Comparison of ENCODE assay signal across 21 mouse cellular contexts in the genomic region with DNA sequence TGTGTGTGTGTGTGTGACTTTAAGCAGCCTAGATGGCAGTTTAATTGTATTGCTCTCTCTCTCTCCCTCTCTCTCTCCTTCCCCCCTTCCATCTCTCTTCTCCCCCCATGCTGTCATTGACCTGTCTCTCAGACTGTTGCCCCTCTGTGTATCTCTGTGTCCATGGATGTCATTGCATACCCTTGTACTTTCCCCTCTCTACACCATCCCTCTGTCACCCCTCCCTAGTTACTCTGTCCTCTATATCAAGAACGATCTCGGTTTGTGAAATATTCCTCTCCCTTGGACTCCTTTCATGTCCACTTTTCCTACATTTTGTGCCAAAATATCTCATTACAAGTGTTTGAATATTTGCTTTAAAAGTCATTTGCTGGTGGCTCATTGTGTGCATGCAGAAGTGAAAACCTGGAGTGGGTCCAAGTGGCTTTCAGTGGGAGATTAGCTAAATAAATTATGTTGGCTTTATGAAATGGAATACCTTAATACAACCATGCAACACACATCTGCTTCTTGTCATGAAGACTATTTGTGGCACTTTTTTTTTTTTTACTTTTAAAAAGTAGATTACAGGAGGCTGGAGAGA. TPM values are rescaled to one million over a fixed set of nuclear protein-coding genes. Genes with fewer than 3 reads are reported as not detected.
DNase-seq lines count a peak whose midpoint lies in the region; ATAC-seq lines count a peak whose summit lies in the region.
"Had no signal": no experiment of that assay in that cellular context is flagged by ENCODE, and none has a peak within 500 bp of the region (broad histone marks: within the 10 kb centered on the region; RNA-seq: fewer than 3 reads in every experiment).

No protein-coding gene starts in this region.

- no peak overlapping the region for H3K4me3 ChIP-seq in forebrain, embryonic 14.5 days (ENCODE audit: low read depth, low read length)
- no peak overlapping the region for H3K4me3 ChIP-seq in forebrain, embryonic 13.5 days
- no peak overlapping the region for H3K4me3 ChIP-seq in lung, embryonic 16.5 days (ENCODE audit: low read length)
- no peak overlapping the region for H3K4me3 ChIP-seq in embryonic facial prominence, embryonic 13.5 days
- H3K4me3 ChIP-seq in stomach, embryonic 14.5 days (ENCODE audit: low read depth, low read length) = no peak overlapping the region
- H3K4me3 ChIP-seq: forebrain, embryonic 12.5 days; heart, embryonic 12.5 days; limb, embryonic 12.5 days; megakaryocyte, embryonic 14.5 days; neural tube, embryonic 12.5 days had no signal

- H3K27ac ChIP-seq in forebrain, embryonic 14.5 days (ENCODE audit: low read depth, low read length) = no peak overlapping the region
- H3K27ac ChIP-seq in forebrain, embryonic 13.5 days = no peak overlapping the region
- no peak overlapping the region; the same call in 1 of the 2 replicates for H3K27ac ChIP-seq in lung, embryonic 16.5 days (ENCODE audit: low read length)
- peak overlapping the region; percentile 18; the same call in 1 of the 2 replicates for H3K27ac ChIP-seq in embryonic facial prominence, embryonic 13.5 days
- H3K27ac ChIP-seq in stomach, embryonic 14.5 days (ENCODE audit: low read length) = no peak overlapping the region
- H3K27ac ChIP-seq: forebrain, embryonic 12.5 days; limb, embryonic 12.5 days; neural tube, embryonic 12.5 days had no signal

- no peak for ATAC-seq in forebrain, embryonic 14.5 days
- ATAC-seq in forebrain, embryonic 13.5 days = no peak
- peak; percentile 53; the same call in 1 of the 2 replicates for ATAC-seq in lung, embryonic 16.5 days (ENCODE audit: low read depth)
- ATAC-seq in embryonic facial prominence, embryonic 13.5 days (ENCODE audit: insufficient number of reproducible peaks, insufficient read depth, low FRiP score, low TSS enrichment, low read depth) = no peak
- peak; percentile 46; the same call in 1 of the 2 replicates for ATAC-seq in stomach, embryonic 14.5 days (ENCODE audit: insufficient number of reproducible peaks, insufficient read depth, low FRiP score, low read depth)
- ATAC-seq: Patski had no signal

- 68% methylated on average over 2 of the region's 2 CpGs for WGBS in forebrain, embryonic 14.5 days
- 82% methylated on average over 2 of the region's 2 CpGs for WGBS in forebrain, embryonic 13.5 days
- 23% methylated on average over 2 of the region's 2 CpGs for WGBS in lung, embryonic 16.5 days
- WGBS in embryonic facial prominence, embryonic 13.5 days = 30% methylated on average over 2 of the region's 2 CpGs
- WGBS in stomach, embryonic 14.5 days = 22% methylated on average over 2 of the region's 2 CpGs

- H3K4me1 ChIP-seq in forebrain, embryonic 14.5 days (ENCODE audit: control insufficient read depth, insufficient read depth, low read length) = no peaks in the 10 kb centered on the region
- H3K4me1 ChIP-seq in forebrain, embryonic 13.5 days = no peaks in the 10 kb centered on the region
- H3K4me1 ChIP-seq in lung, embryonic 16.5 days (replicated peaks; ENCODE audit: control insufficient read depth, insufficient read depth, low read length) = peaks cover 15% of the 10 kb centered on the region; the same call in 1 of the 2 replicates
- peaks cover 12% of the 10 kb centered on the region for H3K4me1 ChIP-seq in embryonic facial prominence, embryonic 13.5 days
- H3K4me1 ChIP-seq in stomach, embryonic 14.5 days (ENCODE audit: control insufficient read depth, insufficient read depth, low read length) = peaks cover 6% of the 10 kb centered on the region; the same call in 1 of the 2 replicates
- H3K4me1 ChIP-seq: forebrain, embryonic 12.5 days; limb, embryonic 12.5 days; neural tube, embryonic 12.5 days had no signal

- H3K9me3 ChIP-seq in forebrain, embryonic 14.5 days (replicated peaks; ENCODE audit: control insufficient read depth, low read length) = no peaks in the 10 kb centered on the region
- H3K9me3 ChIP-seq in forebrain, embryonic 13.5 days (replicated peaks) = no peaks in the 10 kb centered on the region
- no peaks in the 10 kb centered on the region for H3K9me3 ChIP-seq in lung, embryonic 16.5 days (ENCODE audit: control insufficient read depth, low read length)
- H3K9me3 ChIP-seq in embryonic facial prominence, embryonic 13.5 days = no peaks in the 10 kb centered on the region
- H3K9me3 ChIP-seq in stomach, embryonic 14.5 days (ENCODE audit: control insufficient read depth, low read depth, low read length) = no peaks in the 10 kb centered on the region
- H3K9me3 ChIP-seq: forebrain, embryonic 12.5 days; heart, embryonic 12.5 days; limb, embryonic 12.5 days; megakaryocyte, embryonic 14.5 days; neural tube, embryonic 12.5 days had no signal

- no peaks in the 10 kb centered on the region for H3K36me3 ChIP-seq in forebrain, embryonic 14.5 days (ENCODE audit: control insufficient read depth, insufficient read depth, low read length)
- H3K36me3 ChIP-seq in forebrain, embryonic 13.5 days (ENCODE audit: poor library complexity, severe bottlenecking) = no peaks in the 10 kb centered on the region
- no peaks in the 10 kb centered on the region for H3K36me3 ChIP-seq in lung, embryonic 16.5 days (ENCODE audit: control insufficient read depth, insufficient read depth, low read length)
- no peaks in the 10 kb centered on the region for H3K36me3 ChIP-seq in embryonic facial prominence, embryonic 13.5 days
- H3K36me3 ChIP-seq in stomach, embryonic 14.5 days (ENCODE audit: control insufficient read depth, insufficient read depth, low read length) = no peaks in the 10 kb centered on the region
- H3K36me3 ChIP-seq: forebrain, embryonic 12.5 days; heart, embryonic 12.5 days; limb, embryonic 12.5 days; neural tube, embryonic 12.5 days had no signal

- no peaks in the 10 kb centered on the region for H3K27me3 ChIP-seq in forebrain, embryonic 14.5 days (replicated peaks; ENCODE audit: control insufficient read depth, insufficient read depth, low read length)
- H3K27me3 ChIP-seq in forebrain, embryonic 13.5 days = no peaks in the 10 kb centered on the region
- H3K27me3 ChIP-seq in lung, embryonic 16.5 days (ENCODE audit: control insufficient read depth, insufficient read depth, low read depth, low read length) = no peaks in the 10 kb centered on the region
- no peaks in the 10 kb centered on the region for H3K27me3 ChIP-seq in embryonic facial prominence, embryonic 13.5 days
- no peaks in the 10 kb centered on the region for H3K27me3 ChIP-seq in stomach, embryonic 14.5 days (ENCODE audit: control insufficient read depth, insufficient read depth, low read length)
- H3K27me3 ChIP-seq: CH12.LX; forebrain, embryonic 12.5 days; heart, embryonic 12.5 days; limb, embryonic 12.5 days; megakaryocyte, embryonic 14.5 days; neural tube, embryonic 12.5 days; Patski had no signal

- DNase-seq in forebrain, embryonic 14.5 days (ENCODE audit: low spot score) = peak; percentile 11
- no peak for DNase-seq in lung, postnatal 10 days
- DNase-seq in kidney, postnatal 10 days = no peak
- DNase-seq in cerebellum, postnatal 4 days (ENCODE audit: low spot score in 2 of 2) = no peak
- DNase-seq: adrenal gland, postnatal 36 days; cerebellum, postnatal 25 days; heart, postnatal 36 days; kidney, adult 18-20 months; kidney, postnatal 14 days; thymus, postnatal 25 days had no signal

- H3K4me2 ChIP-seq in forebrain, embryonic 14.5 days (ENCODE audit: low read length) = no peak overlapping the region
- no peak overlapping the region for H3K4me2 ChIP-seq in forebrain, embryonic 13.5 days
- no peak overlapping the region for H3K4me2 ChIP-seq in lung, embryonic 16.5 days (ENCODE audit: low read depth, low read length)
- H3K4me2 ChIP-seq in embryonic facial prominence, embryonic 13.5 days = no peak overlapping the region
- no peak overlapping the region for H3K4me2 ChIP-seq in stomach, embryonic 14.5 days (replicated peaks; ENCODE audit: low read depth, low read length)
- H3K4me2 ChIP-seq: forebrain, embryonic 12.5 days; heart, embryonic 12.5 days; limb, embryonic 12.5 days; neural tube, embryonic 12.5 days had no signal

- H3K9ac ChIP-seq in forebrain, embryonic 14.5 days (ENCODE audit: low read length) = no peak overlapping the region
- no peak overlapping the region for H3K9ac ChIP-seq in forebrain, embryonic 13.5 days
- no peak overlapping the region for H3K9ac ChIP-seq in lung, embryonic 16.5 days (ENCODE audit: low read length)
- no peak overlapping the region for H3K9ac ChIP-seq in embryonic facial prominence, embryonic 13.5 days
- no peak overlapping the region for H3K9ac ChIP-seq in stomach, embryonic 14.5 days (replicated peaks; ENCODE audit: low read depth, low read length)
- H3K9ac ChIP-seq: forebrain, embryonic 12.5 days; heart, embryonic 12.5 days; limb, embryonic 12.5 days; neural tube, embryonic 12.5 days had no signal

RNA-seq across cellular contexts. Expression of a gene that starts 18.6 kb away (rescaled TPM):
- 87.2 and 95.6 TPM in 2 replicates for polyA plus RNA-seq in forebrain, embryonic 14.5 days (2014; fragmentation: Nextera tagmentation; extraction: Ambion mirVana)
- polyA plus RNA-seq in forebrain, embryonic 13.5 days (2015; fragmentation: Nextera tagmentation; extraction: Ambion mirVana) = 77.4 and 78.7 TPM in 2 replicates
- polyA plus RNA-seq in lung, embryonic 16.5 days (2015; fragmentation: Nextera tagmentation; extraction: Ambion mirVana) = 64.9 and 71.0 TPM in 2 replicates
- polyA plus RNA-seq in embryonic facial prominence, embryonic 13.5 days (2015; fragmentation: Nextera tagmentation; extraction: Ambion mirVana) = 105 and 118 TPM in 2 replicates
- polyA plus RNA-seq in stomach, embryonic 14.5 days (2014; fragmentation: Nextera tagmentation; extraction: Ambion mirVana) = 79.0 and 87.4 TPM in 2 replicates

RNA-seq across cellular contexts. Expression of a gene that starts 54.9 kb away (rescaled TPM):
- 13.6 and 19.3 TPM in 2 replicates for polyA plus RNA-seq in forebrain, embryonic 14.5 days (2014; fragmentation: Nextera tagmentation; extraction: Ambion mirVana)
- 17.9 and 21.6 TPM in 2 replicates for polyA plus RNA-seq in forebrain, embryonic 13.5 days (2015; fragmentation: Nextera tagmentation; extraction: Ambion mirVana)
- 9.3 and 10.9 TPM in 2 replicates for polyA plus RNA-seq in lung, embryonic 16.5 days (2015; fragmentation: Nextera tagmentation; extraction: Ambion mirVana)
- polyA plus RNA-seq in embryonic facial prominence, embryonic 13.5 days (2015; fragmentation: Nextera tagmentation; extraction: Ambion mirVana) = 14.3 and 17.3 TPM in 2 replicates
- polyA plus RNA-seq in stomach, embryonic 14.5 days (2014; fragmentation: Nextera tagmentation; extraction: Ambion mirVana) = 11.6 and 16.1 TPM in 2 replicates

Comparison
In these comparisons a context has a peak if more than half of its experiments do, and no peak if none do; other contexts are left out.
1. ATAC-seq: peak in lung, embryonic 16.5 days (single experiment) and stomach, embryonic 14.5 days (single experiment); none in forebrain, embryonic 14.5 days (single experiment), forebrain, embryonic 13.5 days (single experiment) and embryonic facial prominence, embryonic 13.5 days (single experiment).